Mouse (Mus musculus): ENCODE measurements at regions not wholly inside any gene's neighbourhood (a gene's known extent, or its start where the extent isn't known, plus 50 kb on each side); places are given as distances from the start of the nearest gene placed in this dataset.
"Not testable (repeated sequence)": the region's sequence is repeated elsewhere in the genome, so short reads cannot be mapped to it uniquely, and the experiment has no call there.

DNA sequence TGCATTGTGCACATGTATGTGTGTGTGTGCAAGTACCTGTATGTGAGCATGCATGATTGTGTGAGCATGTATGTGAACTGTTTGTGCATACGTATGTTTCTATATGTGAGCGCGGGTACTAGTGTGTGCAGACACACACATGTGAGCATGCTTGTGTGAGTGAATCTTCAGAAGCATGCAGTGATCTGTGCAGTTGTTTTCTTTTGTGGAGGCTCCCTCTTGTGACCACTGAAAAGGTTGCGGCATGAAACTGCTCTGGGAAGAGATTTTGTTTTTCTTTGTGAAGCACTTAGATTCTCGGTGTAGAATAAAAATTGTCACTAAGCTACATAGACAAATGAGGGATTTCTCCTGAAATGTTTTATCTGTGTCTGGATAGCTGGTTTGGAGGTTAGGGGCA is 189.2 kb upstream of the Rapgef5 start:
- not testable (repeated sequence) for H3K9ac ChIP-seq

GRCm38 (mm10) chr12:117330418-117330817 is 185.9 kb upstream of the Rapgef5 start:
- H3K27me3 ChIP-seq: 0 out of 2 replicates have a peak, but pooled peaks cover 2% of the 10 kb centered on the region
- no peak for ATAC-seq (ENCODE audit: low FRiP score)
- H3K4me2 ChIP-seq (replicated peaks): no peak overlapping the region
- H3K36me3 ChIP-seq: no peaks in the 10 kb centered on the region
- H3K4me1 ChIP-seq: no peaks in the 10 kb centered on the region
- no peak overlapping the region for H3K4me3 ChIP-seq
- H3K9me3 ChIP-seq (replicated peaks): no peaks in the 10 kb centered on the region; the same call in 1 of the 2 replicates
- H3K9ac ChIP-seq: no peak overlapping the region
- H3K27ac ChIP-seq: no peak overlapping the region

More for the DNA sequence above, 189.2 kb upstream of the Rapgef5 start:
- not testable (repeated sequence) for H3K27me3 ChIP-seq; H3K4me3 ChIP-seq; H3K4me1 ChIP-seq; H3K27ac ChIP-seq; H3K4me2 ChIP-seq (replicated peaks); H3K36me3 ChIP-seq; H3K9me3 ChIP-seq (replicated peaks)
- 62% methylated on average over 5 of the region's 5 CpGs for WGBS
- peak; percentile 67 for ATAC-seq (ENCODE audit: low FRiP score)

DNA sequence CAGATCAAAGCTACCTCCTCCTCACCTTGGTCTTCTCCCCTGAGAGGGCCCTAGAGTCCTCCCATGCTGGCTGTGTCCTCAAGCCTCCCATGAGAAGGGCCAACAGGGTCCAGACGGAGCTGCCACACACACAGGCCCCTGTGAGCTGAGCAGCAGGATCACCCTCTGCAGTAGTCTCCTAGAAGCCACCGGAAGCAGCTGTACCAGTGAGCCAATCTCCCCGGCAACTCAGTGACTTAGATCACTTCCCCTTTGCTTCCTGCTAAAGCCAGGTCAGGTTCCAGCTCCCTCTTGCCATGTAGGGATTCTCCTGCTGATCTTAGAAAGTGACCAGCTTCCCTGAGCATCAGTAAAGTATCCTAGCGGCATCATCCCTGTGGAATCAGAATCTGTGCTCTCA is 179.4 kb upstream of the Rapgef5 start:
- Histone ChIP-seq H3K9me3 (replicated peaks) (no peaks in the 10 kb centered on the region), H3K4me1 (peaks cover 33% of the 10 kb centered on the region), H3K4me3 (no peak overlapping the region), H3K27ac (no peak overlapping the region), H3K9ac (no peak overlapping the region), H3K4me2 (replicated peaks) (no peak overlapping the region), H3K27me3 (no peaks in the 10 kb centered on the region), H3K36me3 (no peaks in the 10 kb centered on the region)
- 65% methylated on average over 4 of the region's 4 CpGs for WGBS
- ATAC-seq (ENCODE audit: low FRiP score): no peak

- Histone ChIP-seq H3K27ac (peak overlapping the region; percentile 64), H3K27me3 (no peaks in the 10 kb centered on the region)
- ATAC-seq (ENCODE audit: low FRiP score): no peak
Measured at GRCm38 (mm10) chr12:117342321-117342720, 174.0 kb upstream of the Rapgef5 start.

GRCm38 (mm10) chr12:117343121-117343520 is 173.2 kb upstream of the Rapgef5 start:
- no peak overlapping the region for H3K4me2 ChIP-seq (replicated peaks)
- no peaks in the 10 kb centered on the region for H3K36me3 ChIP-seq
- H3K4me1 ChIP-seq: peaks cover 65% of the 10 kb centered on the region
- H3K4me3 ChIP-seq: no peak overlapping the region
- no peak for ATAC-seq (ENCODE audit: low FRiP score)
- peak overlapping the region; percentile 64; the same call in 1 of the 2 replicates for H3K27ac ChIP-seq
- H3K9ac ChIP-seq: no peak overlapping the region
- WGBS: 77% methylated on average over 3 of the region's 3 CpGs
- H3K27me3 ChIP-seq: no peaks in the 10 kb centered on the region
- no peaks in the 10 kb centered on the region for H3K9me3 ChIP-seq (replicated peaks)

More at GRCm38 (mm10) chr12:117342321-117342720, 174.0 kb upstream of the Rapgef5 start:
- Histone ChIP-seq H3K4me2 (replicated peaks) (no peak overlapping the region), H3K9me3 (replicated peaks) (no peaks in the 10 kb centered on the region), H3K36me3 (no peaks in the 10 kb centered on the region), H3K4me3 (no peak overlapping the region), H3K4me1 (peaks cover 69% of the 10 kb centered on the region), H3K9ac (no peak overlapping the region)
- WGBS: 33% methylated on average over 6 of the region's 6 CpGs

DNA sequence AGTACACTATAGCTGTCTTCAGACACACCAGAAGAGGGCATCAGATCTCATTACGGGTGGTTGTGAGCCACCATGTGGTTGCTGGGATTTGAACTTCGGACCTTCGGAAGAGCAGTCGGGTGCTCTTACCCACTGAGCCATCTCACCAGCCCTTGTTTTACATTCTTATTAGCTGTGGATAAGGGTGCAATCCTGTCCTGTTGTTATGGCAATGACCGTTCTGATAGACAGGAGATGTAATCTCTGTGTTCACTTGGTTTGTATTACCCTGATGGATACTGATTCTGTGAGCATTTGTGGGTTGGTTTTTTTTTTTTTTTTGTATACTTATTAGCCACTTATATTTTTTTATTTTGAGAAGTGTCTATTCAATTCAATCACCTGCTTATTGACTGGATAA is 172.7 kb upstream of the Rapgef5 start:
- H3K4me2 ChIP-seq (replicated peaks); ATAC-seq (ENCODE audit: low FRiP score); H3K36me3 ChIP-seq; H3K9me3 ChIP-seq (replicated peaks); H3K9ac ChIP-seq; H3K27ac ChIP-seq; H3K27me3 ChIP-seq; H3K4me3 ChIP-seq: not testable (repeated sequence)
- H3K4me1 ChIP-seq: peaks cover 65% of the 10 kb centered on the region
- 68% methylated on average over 5 of the region's 5 CpGs for WGBS

GRCm38 (mm10) chr12:117344266-117345087 is 171.8 kb upstream of the Rapgef5 start:
- peak overlapping the region; percentile 50 for H3K4me2 ChIP-seq (replicated peaks)
- H3K9me3 ChIP-seq (replicated peaks): no peaks in the 10 kb centered on the region
- ATAC-seq (ENCODE audit: low FRiP score): peak; percentile 66
- no peaks in the 10 kb centered on the region for H3K36me3 ChIP-seq
- no peak overlapping the region for H3K4me3 ChIP-seq
- 16% methylated on average over 11 of the region's 11 CpGs for WGBS
- peak overlapping the region; percentile 96 for H3K27ac ChIP-seq
- H3K27me3 ChIP-seq: no peaks in the 10 kb centered on the region
- H3K9ac ChIP-seq: peak overlapping the region; percentile 38; the same call in 1 of the 2 replicates
- H3K4me1 ChIP-seq: peaks cover 64% of the 10 kb centered on the region

DNA sequence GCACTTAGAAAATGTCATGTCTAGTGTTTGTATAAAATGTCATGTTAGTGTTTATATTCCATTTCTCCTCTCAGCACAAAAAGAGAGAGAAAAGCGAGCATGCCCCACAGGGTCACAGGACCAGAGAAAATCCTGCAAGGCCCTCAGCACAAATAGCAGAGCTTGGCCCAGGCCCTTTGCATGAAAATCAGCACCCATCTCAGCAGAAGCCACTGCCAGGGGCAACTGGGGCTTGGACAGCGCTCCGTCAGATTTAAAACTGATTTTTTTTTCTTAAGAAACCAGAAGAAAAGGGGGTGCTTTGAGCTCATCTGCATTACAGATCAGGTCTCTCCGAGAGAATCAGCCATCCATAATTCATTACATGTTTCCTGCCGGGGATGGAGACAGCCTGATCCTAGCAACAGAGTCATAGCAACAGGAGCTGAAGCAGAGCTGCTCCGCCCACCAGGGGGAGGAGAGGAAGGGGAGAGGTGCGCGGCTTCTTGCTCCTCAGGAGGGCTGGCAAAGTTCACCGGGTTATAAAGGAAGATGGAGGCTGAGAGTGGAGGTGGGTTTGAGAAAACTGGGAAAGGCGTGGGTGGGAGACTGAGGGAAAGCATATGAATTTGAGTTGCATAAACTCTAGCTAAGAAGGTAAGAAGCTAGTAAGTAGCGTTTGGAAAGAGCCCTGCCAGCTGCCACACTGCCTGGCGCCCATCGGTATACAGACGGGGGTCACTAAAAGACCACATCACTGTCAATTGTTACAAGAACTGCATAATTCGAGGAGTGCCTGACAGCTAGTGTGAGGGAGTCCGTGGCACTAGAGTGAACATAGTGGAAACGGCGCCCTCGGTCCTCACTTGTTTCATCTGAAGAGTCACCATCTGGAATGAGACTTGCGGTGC is 170.9 kb upstream of the Rapgef5 start:
- Histone ChIP-seq H3K9me3 (replicated peaks) (no peaks in the 10 kb centered on the region), H3K4me1 (peaks cover 58% of the 10 kb centered on the region), H3K4me2 (replicated peaks) (peak overlapping the region; percentile 50), H3K27ac (peak overlapping the region; percentile 96), H3K4me3 (peak overlapping the region; percentile 16; the same call in 1 of the 2 replicates), H3K36me3 (no peaks in the 10 kb centered on the region), H3K9ac (peak overlapping the region; percentile 38; the same call in 1 of the 2 replicates), H3K27me3 (no peaks in the 10 kb centered on the region; the same call in 1 of the 2 replicates)
- 12% methylated on average over 20 of the region's 20 CpGs for WGBS
- ATAC-seq (ENCODE audit: low FRiP score): peak; percentile 92

GRCm38 (mm10) chr12:117346091-117346490 is 170.2 kb upstream of the Rapgef5 start:
- Histone ChIP-seq H3K9ac (no peak overlapping the region), H3K27me3 (no peaks in the 10 kb centered on the region; the same call in 1 of the 2 replicates), H3K36me3 (no peaks in the 10 kb centered on the region), H3K4me3 (no peak overlapping the region), H3K9me3 (replicated peaks) (no peaks in the 10 kb centered on the region), H3K4me2 (replicated peaks) (peak overlapping the region; percentile 50), H3K4me1 (peaks cover 55% of the 10 kb centered on the region), H3K27ac (peak overlapping the region; percentile 96)
- no peak for ATAC-seq (ENCODE audit: low FRiP score)
- WGBS: 76% methylated on average over 2 of the region's 2 CpGs

- H3K9me3 ChIP-seq (replicated peaks): no peaks in the 10 kb centered on the region
- H3K36me3 ChIP-seq: no peaks in the 10 kb centered on the region
- no peak overlapping the region for H3K4me2 ChIP-seq (replicated peaks)
- H3K27me3 ChIP-seq: no peaks in the 10 kb centered on the region; the same call in 1 of the 2 replicates
- 20% methylated on average over 3 of the region's 3 CpGs for WGBS
- ATAC-seq (ENCODE audit: low FRiP score): no peak
- H3K27ac ChIP-seq: peak overlapping the region; percentile 48; the same call in 1 of the 2 replicates
- no peak overlapping the region for H3K9ac ChIP-seq
- H3K4me1 ChIP-seq: peaks cover 54% of the 10 kb centered on the region
- H3K4me3 ChIP-seq: no peak overlapping the region
Measured at GRCm38 (mm10) chr12:117347135-117347534, 169.1 kb upstream of the Rapgef5 start.

- Histone ChIP-seq H3K36me3 (no peaks in the 10 kb centered on the region), H3K4me2 (replicated peaks) (no peak overlapping the region), H3K9ac (no peak overlapping the region), H3K4me1 (peaks cover 48% of the 10 kb centered on the region), H3K9me3 (replicated peaks) (no peaks in the 10 kb centered on the region), H3K27ac (no peak overlapping the region), H3K4me3 (no peak overlapping the region), H3K27me3 (no peaks in the 10 kb centered on the region; the same call in 1 of the 2 replicates)
- ATAC-seq (ENCODE audit: low FRiP score): no peak
- 90% methylated on average over 3 of the region's 3 CpGs for WGBS
Measured at GRCm38 (mm10) chr12:117348516-117348915, 167.8 kb upstream of the Rapgef5 start.

DNA sequence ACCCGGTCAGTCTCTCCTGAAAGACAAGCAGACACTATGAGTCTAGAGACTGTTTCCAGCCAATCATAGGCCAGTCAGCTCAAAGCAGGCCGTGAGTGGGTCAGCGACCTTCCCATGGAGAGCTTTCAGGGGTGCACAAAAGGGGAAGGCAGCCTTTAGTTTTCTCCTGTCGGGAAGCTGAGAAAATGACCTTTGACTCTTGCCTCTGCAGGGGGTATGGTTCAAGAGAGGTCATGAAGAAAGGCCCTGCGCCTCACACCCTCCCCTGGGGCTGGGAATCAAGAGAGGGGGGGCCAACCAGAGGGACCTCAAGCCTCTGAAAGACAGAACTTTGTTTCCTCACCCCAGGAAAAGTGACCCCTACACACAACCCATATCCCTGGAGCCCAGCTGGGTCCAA is 164.4 kb upstream of the Rapgef5 start:
- Histone ChIP-seq H3K36me3 (no peaks in the 10 kb centered on the region), H3K27ac (no peak overlapping the region), H3K4me1 (peaks cover 18% of the 10 kb centered on the region), H3K4me2 (replicated peaks) (no peak overlapping the region), H3K4me3 (no peak overlapping the region), H3K9ac (no peak overlapping the region), H3K9me3 (replicated peaks) (no peaks in the 10 kb centered on the region), H3K27me3 (no peaks in the 10 kb centered on the region; the same call in 1 of the 2 replicates)
- ATAC-seq (ENCODE audit: low FRiP score): no peak
- 0% methylated on average over 5 of the region's 5 CpGs for WGBS

All from hindbrain, embryonic 12.5 days (tissue).